Mouse (Mus musculus): ENCODE measurements around the gene 4921511M17Rik. TPM values are rescaled to one million over a fixed set of nuclear protein-coding genes. Genes with fewer than 3 reads are reported as not detected.
"Not testable (repeated sequence)": the region's sequence is repeated elsewhere in the genome, so short reads cannot be mapped to it uniquely, and the experiment has no call there.

The 4921511M17Rik gene
- total RNA-seq (2021): not detected
- long read RNA-seq: 0 reads

GRCm38 (mm10) chrX:154033727-154034126 is at the start of gene 4921511M17Rik:
Gene 4921511M17Rik, minus strand, starts transcription at chrX:154033827.
- not testable (repeated sequence) for DNase-seq (ENCODE audit: low spot score in 2 of 2)

- not testable (repeated sequence) for DNase-seq (ENCODE audit: low spot score in 2 of 2)
Measured at GRCm38 (mm10) chrX:154054939-154055338, 21.3 kb upstream of the 4921511M17Rik start, which contains the start of gene Gm10057. Gene Gm10057, minus strand, starts transcription at chrX:154055039.

GRCm38 (mm10) chrX:154012540-154012939 is 21.1 kb downstream of the 4921511M17Rik start, which contains the start of gene Samt1:
Gene Samt1, minus strand, starts transcription at chrX:154012640.
- not testable (repeated sequence) for DNase-seq (ENCODE audit: low spot score in 2 of 2)

- not testable (repeated sequence) for DNase-seq (ENCODE audit: low spot score in 2 of 2)
Measured at GRCm38 (mm10) chrX:153976914-153977313, 56.7 kb downstream of the 4921511M17Rik start.

GRCm38 (mm10) chrX:153976467-153976866 is 57.2 kb downstream of the 4921511M17Rik start:
- DNase-seq (ENCODE audit: low spot score in 2 of 2): not testable (repeated sequence)

- no peak for DNase-seq (ENCODE audit: low spot score in 2 of 2)
Measured at GRCm38 (mm10) chrX:153974450-153974849, 59.2 kb downstream of the 4921511M17Rik start.

Other genes with a start within 250 kb of the 4921511M17Rik start
- gene Spin2c, start 201.6 kb downstream of the 4921511M17Rik start, total RNA-seq (2021): 1 to 10 TPM; 7.7 to 9.0 TPM
- not detected for gene Samt1, start 21.2 kb downstream of the 4921511M17Rik start, total RNA-seq (2021)
- gene Gm10057, start 21.2 kb upstream of the 4921511M17Rik start, total RNA-seq (2021): not detected
- not detected for gene Gm15140, start 86.9 kb upstream of the 4921511M17Rik start, total RNA-seq (2021)